ENCODE assay signal across 18 mouse cellular contexts in the genomic region with DNA sequence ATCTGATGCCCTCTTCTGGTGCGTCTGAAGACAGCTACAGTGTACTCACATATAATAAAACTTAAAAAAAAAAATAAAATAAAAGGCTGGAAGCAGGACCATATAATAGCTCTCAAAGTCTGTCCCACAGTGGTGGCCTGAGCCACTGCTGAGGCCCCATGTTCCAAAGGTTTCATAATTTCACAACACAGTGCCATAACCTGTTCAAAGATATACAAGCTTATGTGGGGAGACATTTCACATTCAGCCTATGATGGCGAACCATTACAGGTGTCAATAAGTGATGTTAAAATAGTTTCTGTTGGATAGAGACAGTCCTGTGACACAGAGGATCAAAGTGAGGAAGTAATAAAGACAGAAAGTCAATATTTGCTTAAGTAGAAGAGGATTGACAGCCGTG.
"Had no signal": no experiment of that assay in that cellular context is flagged by ENCODE, and none has a peak within 500 bp of the region (broad histone marks: within the 10 kb centered on the region; RNA-seq: fewer than 3 reads in every experiment).

No protein-coding gene starts in this region.

- H3K9ac ChIP-seq: lung, embryonic 14.5 days; midbrain, embryonic 12.5 days; neural tube, embryonic 12.5 days; stomach, embryonic 15.5 days had no signal

- ATAC-seq: midbrain, embryonic 16.5 days had no signal

- H3K27me3 ChIP-seq: midbrain, embryonic 12.5 days; neural tube, embryonic 12.5 days; stomach, embryonic 15.5 days had no signal

- H3K4me2 ChIP-seq: lung, embryonic 14.5 days; midbrain, embryonic 12.5 days; neural tube, embryonic 12.5 days; stomach, embryonic 15.5 days had no signal

- H3K4me1 ChIP-seq: midbrain, embryonic 10.5 days; midbrain, embryonic 12.5 days; neural tube, embryonic 12.5 days; stomach, embryonic 15.5 days had no signal

- H3K9me3 ChIP-seq: midbrain, embryonic 10.5 days; midbrain, embryonic 12.5 days; neural tube, embryonic 12.5 days; stomach, embryonic 15.5 days had no signal

- H3K4me3 ChIP-seq: midbrain, embryonic 10.5 days; midbrain, embryonic 12.5 days; neural tube, embryonic 12.5 days; stomach, embryonic 15.5 days had no signal

- H3K36me3 ChIP-seq: midbrain, embryonic 10.5 days; midbrain, embryonic 12.5 days; neural tube, embryonic 12.5 days; stomach, embryonic 15.5 days had no signal

- DNase-seq: lung, adult 18-20 months; lung, embryonic 14.5 days; lung, postnatal 10 days; lung, postnatal 4 days; midbrain, embryonic 14.5 days; retina, postnatal 1 day; right cerebral cortex, adult 18-20 months; right cerebral cortex, postnatal 25 days; right cerebral cortex, postnatal 4 days; spleen, adult 18-20 months; thymus, adult 2 months; thymus, postnatal 25 days had no signal

- H3K27ac ChIP-seq: midbrain, embryonic 10.5 days; midbrain, embryonic 12.5 days; neural tube, embryonic 12.5 days; stomach, embryonic 15.5 days; stomach, postnatal 0 days had no signal
